Mouse (Mus musculus): ENCODE data around the gene Rbm20. TPM values are rescaled to one million over a fixed set of nuclear protein-coding genes. Genes with fewer than 3 reads are reported as not detected.
A peak's percentile ranks its signal among the peaks of the same experiment; 100 is the strongest.
"Not testable (repeated sequence)": the region's sequence is repeated elsewhere in the genome, so short reads cannot be mapped to it uniquely, and the experiment has no call there.

The Rbm20 gene
- total and polyA plus RNA-seq, 3 experiments = 143 to 231 (median 194) TPM

DNA sequence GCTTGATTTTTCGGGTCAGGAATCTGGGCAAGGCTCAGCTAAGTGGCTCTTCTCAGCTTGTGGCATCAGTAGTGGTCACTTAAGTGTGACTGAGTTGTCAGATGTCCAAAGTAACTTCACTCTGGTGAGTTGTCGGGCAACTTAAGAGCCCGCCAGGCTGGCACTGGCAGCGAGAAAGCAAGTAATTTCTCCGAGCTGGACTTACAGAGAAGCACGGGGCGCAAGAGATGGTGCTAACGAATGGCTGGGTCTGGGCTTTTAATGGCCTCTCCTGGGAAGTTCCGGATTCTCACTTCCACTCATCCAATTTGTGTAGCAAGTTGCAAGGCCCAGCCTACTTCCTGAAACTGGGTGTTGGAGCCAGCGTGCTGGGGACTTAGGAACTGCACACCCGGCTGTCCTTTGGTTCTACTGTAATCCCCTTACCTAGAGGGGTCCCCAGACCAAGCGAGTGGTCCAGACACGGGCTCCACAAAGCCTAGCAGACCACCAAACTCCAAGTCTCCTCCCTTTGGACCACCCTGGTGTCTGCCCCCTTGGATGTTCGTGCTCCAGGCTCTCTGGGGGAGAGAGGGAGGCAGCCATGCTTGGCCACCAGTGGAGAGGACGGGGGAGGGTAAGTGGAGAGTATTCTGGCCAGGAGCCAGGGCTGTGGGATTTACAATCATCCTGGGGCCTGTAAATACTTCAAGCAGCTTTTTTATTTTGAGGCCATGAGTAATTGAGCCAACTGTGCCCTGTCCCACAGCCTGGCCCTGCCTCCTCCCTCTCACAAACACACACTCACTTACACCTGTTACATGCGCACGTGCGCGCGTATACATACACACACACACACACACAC is 23.3 kb upstream of the Rbm20 start:
- Histone ChIP-seq H3K9ac (ENCODE audit: low read depth, low read length) (no peak overlapping the region), H3K4me1 (ENCODE audit: control insufficient read depth, insufficient read depth, low read length) (peaks cover 8% of the 10 kb centered on the region), H3K36me3 (ENCODE audit: control insufficient read depth, insufficient read depth, low read length) (no peaks in the 10 kb centered on the region; the same call in 1 of the 2 replicates), H3K4me3 (no peak overlapping the region), H3K27me3 (ENCODE audit: control insufficient read depth, insufficient read depth, low read length) (no peaks in the 10 kb centered on the region), H3K79me2 (replicated peaks; ENCODE audit: control insufficient read depth, insufficient read depth, low read length) (no peaks in the 10 kb centered on the region), H3K27ac (peak overlapping the region; percentile 8; the same call in 1 of the 2 replicates)
- TF ChIP-seq EP300 (IDR thresholded peaks at IDR 0.05; ENCODE audit: insufficient read depth, low read depth, low read length) (no peak), CTCF (IDR thresholded peaks at IDR 0.05) (no peak), POLR2A (IDR thresholded peaks at IDR 0.05; ENCODE audit: insufficient read depth, low read depth, low read length) (no peak)
- no peak for DNase-seq
- intact Hi-C loops (cut with DNase I) = loop anchor here (5.0 kb wide), 1 partner anchor 83 kb away; no protein-coding TSS in a partner anchor
- 44% methylated on average over 20 of the region's 20 CpGs for WGBS

DNA sequence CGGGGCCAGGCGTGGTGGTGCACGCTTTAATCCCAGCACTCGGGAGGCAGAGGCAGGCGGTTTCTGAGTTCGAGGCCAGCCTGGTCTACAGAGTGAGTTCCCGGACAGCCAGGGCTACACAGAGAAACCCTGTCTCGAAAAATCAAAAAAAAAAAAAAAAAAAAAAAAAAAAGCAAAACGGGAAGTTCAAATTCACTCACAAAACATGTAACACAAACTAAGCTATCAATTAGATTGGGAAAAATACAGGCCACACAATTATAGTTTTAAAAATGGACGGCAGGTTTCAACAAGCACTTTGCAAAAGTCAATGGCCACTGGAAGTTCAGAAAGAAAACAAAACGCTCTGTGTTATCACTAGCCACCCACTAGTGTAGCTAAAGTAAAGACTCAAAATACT is 20.7 kb upstream of the Rbm20 start:
- H3K27me3 ChIP-seq (ENCODE audit: control insufficient read depth, insufficient read depth, low read length); H3K9ac ChIP-seq (ENCODE audit: low read depth, low read length); H3K4me1 ChIP-seq (ENCODE audit: control insufficient read depth, insufficient read depth, low read length); H3K79me2 ChIP-seq (replicated peaks; ENCODE audit: control insufficient read depth, insufficient read depth, low read length); H3K4me3 ChIP-seq; H3K36me3 ChIP-seq (ENCODE audit: control insufficient read depth, insufficient read depth, low read length); H3K27ac ChIP-seq; DNase-seq; intact Hi-C loops (cut with DNase I): not testable (repeated sequence)
- 85% methylated on average over 11 of the region's 11 CpGs for WGBS

DNA sequence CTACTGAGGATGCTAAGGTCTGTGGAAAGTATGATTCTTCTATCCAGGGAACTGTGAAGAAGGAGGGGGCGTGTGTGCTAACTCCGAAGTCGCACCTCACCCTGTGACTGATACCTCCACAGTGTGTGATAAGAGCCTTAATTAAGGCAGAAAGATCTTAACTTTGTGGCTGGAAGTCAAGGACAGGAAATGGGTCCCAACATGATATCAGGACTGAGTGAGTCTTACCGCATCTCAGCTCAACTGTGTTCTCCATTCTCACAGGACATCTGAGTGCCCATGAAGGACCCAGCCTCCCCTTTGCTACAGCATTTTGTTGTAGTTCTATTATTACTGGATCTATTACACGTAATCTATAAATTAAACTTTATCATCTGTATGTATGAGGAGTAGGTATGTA is 19.7 kb upstream of the Rbm20 start:
- H3K4me1 ChIP-seq (ENCODE audit: control insufficient read depth, insufficient read depth, low read length) = peaks cover 4% of the 10 kb centered on the region; the same call in 1 of the 2 replicates
- H3K27me3 ChIP-seq (ENCODE audit: control insufficient read depth, insufficient read depth, low read length) = no peaks in the 10 kb centered on the region
- no peak for DNase-seq
- intact Hi-C loops (cut with DNase I) = no loop called here
- no peaks in the 10 kb centered on the region; the same call in 1 of the 2 replicates for H3K36me3 ChIP-seq (ENCODE audit: control insufficient read depth, insufficient read depth, low read length)
- TF ChIP-seq EP300 (IDR thresholded peaks at IDR 0.05; ENCODE audit: insufficient read depth, low read depth, low read length) = no peak
- no peak for TF ChIP-seq POLR2A (IDR thresholded peaks at IDR 0.05; ENCODE audit: insufficient read depth, low read depth, low read length)
- no peak for TF ChIP-seq CTCF (IDR thresholded peaks at IDR 0.05)
- no peak overlapping the region for H3K4me3 ChIP-seq
- H3K27ac ChIP-seq = no peak overlapping the region
- H3K9ac ChIP-seq (ENCODE audit: low read depth, low read length) = no peak overlapping the region
- WGBS = 63% methylated on average over 5 of the region's 5 CpGs
- no peaks in the 10 kb centered on the region for H3K79me2 ChIP-seq (replicated peaks; ENCODE audit: control insufficient read depth, insufficient read depth, low read length)

DNA sequence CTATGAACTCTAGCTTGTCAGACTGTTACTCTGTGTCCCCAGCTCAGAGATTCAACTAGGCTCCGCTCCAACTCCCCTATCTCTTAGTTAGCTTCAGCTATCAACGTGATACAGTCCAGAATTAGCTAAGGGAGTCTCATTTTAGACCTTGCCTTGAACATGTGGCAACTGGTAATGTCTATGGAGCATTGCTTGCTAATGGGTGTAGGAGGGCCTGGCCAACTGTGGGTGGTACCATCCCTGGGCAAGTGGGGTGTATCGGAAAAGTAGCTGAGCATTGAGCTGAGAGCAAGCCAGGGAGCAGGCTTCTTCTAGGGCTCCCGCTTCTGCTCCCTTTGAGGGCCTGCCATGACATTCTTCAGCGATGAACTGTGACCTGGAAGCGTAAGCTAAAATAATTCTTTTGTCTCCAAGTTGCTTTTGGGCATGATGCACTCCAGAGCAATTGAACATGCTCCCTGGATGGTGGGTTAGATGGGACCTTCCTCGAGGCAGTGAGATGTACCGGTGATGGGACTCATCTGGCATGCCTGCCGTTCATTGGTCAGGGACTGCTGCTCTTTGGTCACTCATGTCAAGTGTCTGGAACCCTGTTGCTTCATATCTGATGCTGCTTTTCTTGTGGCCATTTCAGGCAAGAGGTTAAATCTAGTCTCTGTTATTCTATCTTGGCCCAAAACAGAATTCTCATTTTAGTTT is 16.2 kb upstream of the Rbm20 start:
- DNase-seq = peak in 1 of 2 experiments; percentile 50
- H3K4me3 ChIP-seq = no peak overlapping the region
- WGBS = 51% methylated on average over 9 of the region's 9 CpGs
- H3K27ac ChIP-seq = peak overlapping the region; percentile 59
- H3K9ac ChIP-seq (ENCODE audit: low read depth, low read length) = peak overlapping the region; percentile 3; the same call in 1 of the 2 replicates
- peaks cover 1% of the 10 kb centered on the region; the same call in 1 of the 2 replicates for H3K4me1 ChIP-seq (ENCODE audit: control insufficient read depth, insufficient read depth, low read length)
- TF ChIP-seq EP300 (IDR thresholded peaks at IDR 0.05; ENCODE audit: insufficient read depth, low read depth, low read length) (peak; percentile 69; the same call in 1 of the 2 replicates), POLR2A (IDR thresholded peaks at IDR 0.05; ENCODE audit: insufficient read depth, low read depth, low read length) (peak; percentile 65), CTCF (IDR thresholded peaks at IDR 0.05) (no peak)
- intact Hi-C loops (cut with DNase I) = no loop called here
- no peaks in the 10 kb centered on the region for H3K27me3 ChIP-seq (ENCODE audit: control insufficient read depth, insufficient read depth, low read length)
- no peaks in the 10 kb centered on the region for H3K36me3 ChIP-seq (ENCODE audit: control insufficient read depth, insufficient read depth, low read length)
- H3K79me2 ChIP-seq (replicated peaks; ENCODE audit: control insufficient read depth, insufficient read depth, low read length) = no peaks in the 10 kb centered on the region

DNA sequence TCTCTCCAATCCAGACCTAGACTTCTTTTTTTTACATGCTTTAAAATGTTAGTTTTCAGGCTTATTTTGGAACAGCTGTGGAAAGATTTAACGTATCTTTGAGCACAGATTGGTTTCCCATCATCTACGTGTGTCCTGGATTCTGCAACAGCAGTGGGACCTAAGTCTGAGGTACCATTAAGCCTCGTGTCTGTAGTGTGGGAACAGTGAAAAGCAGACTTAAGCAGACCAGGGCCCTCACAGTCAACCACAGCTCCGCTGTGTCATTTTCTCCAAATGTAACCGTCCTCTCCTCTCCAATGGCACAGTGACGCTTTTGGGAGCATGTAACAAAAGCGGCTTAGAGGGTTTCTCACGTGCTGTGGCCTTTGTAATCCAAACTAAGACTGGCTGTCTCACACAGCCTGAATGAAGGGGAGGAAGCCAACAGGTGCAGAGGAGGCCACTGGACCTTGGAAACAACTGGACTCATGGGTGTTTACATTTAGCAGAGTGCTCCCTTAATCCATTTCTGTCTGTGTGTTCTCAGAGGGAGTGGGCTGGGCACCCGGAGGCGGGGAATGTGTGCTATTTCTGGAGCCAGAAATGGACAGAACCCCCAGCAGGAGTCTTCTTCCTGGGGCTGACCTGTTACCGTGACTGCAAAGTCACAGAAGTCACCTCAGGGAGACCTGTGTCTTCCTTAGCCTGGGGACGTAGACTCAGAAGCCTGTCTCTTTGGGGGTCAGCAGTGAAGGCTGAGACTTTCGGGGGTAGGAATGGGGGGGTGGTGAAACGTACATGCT is 15.0 kb upstream of the Rbm20 start:
- intact Hi-C loops (cut with DNase I) = no loop called here
- Histone ChIP-seq H3K9ac (ENCODE audit: low read depth, low read length) (peak overlapping the region; percentile 52), H3K27ac (peak overlapping the region; percentile 57), H3K79me2 (replicated peaks; ENCODE audit: control insufficient read depth, insufficient read depth, low read length) (no peaks in the 10 kb centered on the region), H3K27me3 (ENCODE audit: control insufficient read depth, insufficient read depth, low read length) (no peaks in the 10 kb centered on the region), H3K4me1 (ENCODE audit: control insufficient read depth, insufficient read depth, low read length) (peaks cover 1% of the 10 kb centered on the region; the same call in 1 of the 2 replicates), H3K36me3 (ENCODE audit: control insufficient read depth, insufficient read depth, low read length) (no peaks in the 10 kb centered on the region), H3K4me3 (peak overlapping the region; percentile 11; the same call in 1 of the 2 replicates)
- DNase-seq = no peak
- 41% methylated on average over 14 of the region's 14 CpGs for WGBS
- TF ChIP-seq CTCF (IDR thresholded peaks at IDR 0.05) (no peak), POLR2A (IDR thresholded peaks at IDR 0.05; ENCODE audit: insufficient read depth, low read depth, low read length) (peak; percentile 40; the same call in 1 of the 2 replicates), EP300 (IDR thresholded peaks at IDR 0.05; ENCODE audit: insufficient read depth, low read depth, low read length) (0 out of 2 replicates have a peak, but pooled peaks have one; percentile 26)

Measured in heart, adult 2 months (tissue).